Mouse (Mus musculus) olfactory bulb, adult 2 months (tissue): ENCODE measurements at regions not wholly inside any gene's neighbourhood (a gene's known extent, or its start where the extent isn't known, plus 50 kb on each side); places are given as distances from the start of the nearest gene placed in this dataset.

ENCODE experiments used
- CTCF ChIP-seq: fragments of 200-500 bp; IDR thresholded peaks from 2 replicates; pipeline ENCODE4 v1.5.1; 2012; ENCODE audit warnings: low read depth, mild to moderate bottlenecking, low read length, moderate library complexity; ENCODE audit not compliant: insufficient read depth
- POLR2A ChIP-seq: fragments of 200-500 bp; IDR thresholded peaks from 2 replicates; pipeline ENCODE4 v1.6.1; 2012; ENCODE audit warnings: mild to moderate bottlenecking, low read depth, low read length, moderate library complexity; ENCODE audit not compliant: insufficient read depth

GRCm38 (mm10) chr19:32972116-32972515 lies 214.8 kb downstream of the Pten start:
- TF ChIP-seq CTCF (no peak), POLR2A (no peak)
